In the genomic region with DNA sequence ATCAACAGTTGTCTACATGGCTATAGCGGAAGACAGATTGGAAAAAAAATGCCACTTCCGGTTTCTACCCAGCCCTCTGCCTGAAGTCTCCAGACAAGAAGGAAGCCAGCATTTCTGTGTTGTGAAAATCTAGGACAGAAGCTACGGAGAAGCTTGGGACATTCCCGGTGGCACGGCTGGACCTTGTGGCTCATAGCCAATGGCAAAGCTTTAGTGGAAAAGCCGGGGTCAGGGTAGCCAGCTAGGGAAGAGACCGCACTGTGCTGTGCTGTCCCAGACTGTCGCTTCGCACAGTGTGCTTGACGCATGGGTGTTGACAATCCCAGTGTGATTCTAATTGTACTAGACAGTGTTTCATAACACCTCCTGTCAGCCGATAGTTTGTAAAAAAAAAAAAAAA, we compare ENCODE assay signal across 11 mouse cellular contexts.
DNase-seq lines count a peak whose midpoint lies in the region; ATAC-seq and TF ChIP-seq lines count a peak whose summit lies in the region.
"Had no signal": no experiment of that assay in that cellular context is flagged by ENCODE, and none has a peak within 500 bp of the region (broad histone marks: within the 10 kb centered on the region; RNA-seq: fewer than 3 reads in every experiment).

No protein-coding gene starts in this region.

- no peaks in the 10 kb centered on the region for H3K27me3 ChIP-seq in stomach, postnatal 0 days (ENCODE audit: control insufficient read depth, insufficient read depth, low read length)
- H3K27me3 ChIP-seq: embryonic facial prominence, embryonic 12.5 days; limb, embryonic 13.5 days had no signal

- no peaks in the 10 kb centered on the region for H3K9me3 ChIP-seq in stomach, postnatal 0 days (ENCODE audit: control insufficient read depth, low read length)
- H3K9me3 ChIP-seq: embryonic facial prominence, embryonic 12.5 days; limb, embryonic 13.5 days had no signal

- TF ChIP-seq CTCF in stomach, postnatal 0 days (IDR thresholded peaks at IDR 0.05; ENCODE audit: low read depth): no peak

- H3K4me1 ChIP-seq in stomach, postnatal 0 days (replicated peaks; ENCODE audit: control insufficient read depth, insufficient read depth): no peaks in the 10 kb centered on the region

- H3K4me3 ChIP-seq in stomach, postnatal 0 days (ENCODE audit: low read depth, low read length): no peak overlapping the region
- H3K4me3 ChIP-seq: embryonic facial prominence, embryonic 12.5 days; limb, embryonic 13.5 days had no signal

- H3K9ac ChIP-seq in stomach, postnatal 0 days (ENCODE audit: low read length): no peak overlapping the region
- H3K9ac ChIP-seq: embryonic facial prominence, embryonic 12.5 days; hindbrain, embryonic 14.5 days; limb, embryonic 13.5 days had no signal

- H3K4me2 ChIP-seq in stomach, postnatal 0 days (replicated peaks; ENCODE audit: low read depth): no peak overlapping the region
- H3K4me2 ChIP-seq: embryonic facial prominence, embryonic 12.5 days; hindbrain, embryonic 14.5 days; limb, embryonic 13.5 days had no signal

- no peak for TF ChIP-seq EP300 in stomach, postnatal 0 days (optimal IDR thresholded peaks at IDR 0.05)

- no peaks in the 10 kb centered on the region for H3K36me3 ChIP-seq in stomach, postnatal 0 days (ENCODE audit: control insufficient read depth, insufficient read depth, low read length)
- H3K36me3 ChIP-seq: embryonic facial prominence, embryonic 12.5 days; limb, embryonic 13.5 days had no signal

- ATAC-seq in common myeloid progenitor, adult 5-6 weeks (replicated peaks; ENCODE audit: low read depth, poor library complexity, severe bottlenecking): peak; percentile 48
- no peak for ATAC-seq in stomach, postnatal 0 days (ENCODE audit: low FRiP score, low TSS enrichment)

- H3K27ac ChIP-seq in stomach, postnatal 0 days (replicated peaks): no peak overlapping the region
- H3K27ac ChIP-seq: embryonic facial prominence, embryonic 12.5 days; hindbrain, embryonic 14.5 days; limb, embryonic 13.5 days had no signal

- peak; percentile 40 for DNase-seq in kidney, adult 9 months
- DNase-seq in kidney, adult 8-10 months: no peak
- peak; percentile 48 for DNase-seq in brain, adult 2 months (ENCODE audit: low read depth, low spot score)
- DNase-seq in lung, postnatal 36 days: peak; percentile 41
- no peak for DNase-seq in right cerebral cortex, postnatal 36 days (ENCODE audit: low spot score in 2 of 2)
- DNase-seq in stomach, postnatal 0 days (ENCODE audit: low spot score): no peak
- no peak for DNase-seq in spleen, adult 12 weeks (ENCODE audit: low spot score)

- 77% methylated on average over 11 of the region's 11 CpGs for WGBS in stomach, postnatal 0 days

Comparison
In these comparisons a context has a peak if more than half of its experiments do, and no peak if none do; other contexts are left out.
1. DNase-seq: peak in kidney, adult 9 months (single experiment), brain, adult 2 months (single experiment) and lung, postnatal 36 days (single experiment); none in kidney, adult 8-10 months (0 of 2), right cerebral cortex, postnatal 36 days (0 of 2), stomach, postnatal 0 days (single experiment) and spleen, adult 12 weeks (single experiment).